Mouse (Mus musculus): ENCODE measurements around the gene Hist1h2bb. TPM values are rescaled to one million over a fixed set of nuclear protein-coding genes. Genes with fewer than 3 reads are reported as not detected.

Hist1h2bb gene
- total RNA-seq, 2 experiments from 2014 or later, result 322 to 6,565 TPM

GRCm38 (mm10) chr13:23724239-23724638 lies 22.3 kb upstream of the Hist1h2bb start:
- ATAC-seq (replicated peaks; ENCODE audit: low FRiP score, low TSS enrichment, poor library complexity, severe bottlenecking), result peak; percentile 52; the same call in 1 of the 2 replicates

- no peak for ATAC-seq (replicated peaks; ENCODE audit: low FRiP score, low TSS enrichment, poor library complexity, severe bottlenecking)
These were observed 21.3 kb upstream of the Hist1h2bb start for GRCm38 (mm10) chr13:23725213-23725612.

GRCm38 (mm10) chr13:23728472-23729191 lies 17.9 kb upstream of the Hist1h2bb start:
- ATAC-seq (replicated peaks; ENCODE audit: low FRiP score, low TSS enrichment, poor library complexity, severe bottlenecking), result no peak

GRCm38 (mm10) chr13:23729192-23729525 lies 17.4 kb upstream of the Hist1h2bb start:
- ATAC-seq (replicated peaks; ENCODE audit: low FRiP score, low TSS enrichment, poor library complexity, severe bottlenecking), result no peak

- no peak for ATAC-seq (replicated peaks; ENCODE audit: low FRiP score, low TSS enrichment, poor library complexity, severe bottlenecking)
These were observed 16.8 kb upstream of the Hist1h2bb start for GRCm38 (mm10) chr13:23729706-23730105.

- no peak for ATAC-seq (replicated peaks; ENCODE audit: low FRiP score, low TSS enrichment, poor library complexity, severe bottlenecking)
These were observed 16.1 kb upstream of the Hist1h2bb start for GRCm38 (mm10) chr13:23730479-23730878.

- peak; percentile 75; the same call in 1 of the 2 replicates for ATAC-seq (replicated peaks; ENCODE audit: low FRiP score, low TSS enrichment, poor library complexity, severe bottlenecking)
These were observed 14.3 kb upstream of the Hist1h2bb start for GRCm38 (mm10) chr13:23732156-23732804.

- ATAC-seq (replicated peaks; ENCODE audit: low FRiP score, low TSS enrichment, poor library complexity, severe bottlenecking), result no peak
These were observed 9.4 kb upstream of the Hist1h2bb start for GRCm38 (mm10) chr13:23737091-23737490.

- no peak for ATAC-seq (replicated peaks; ENCODE audit: low FRiP score, low TSS enrichment, poor library complexity, severe bottlenecking)
These were observed 8.5 kb upstream of the Hist1h2bb start for GRCm38 (mm10) chr13:23738041-23738440.

GRCm38 (mm10) chr13:23738677-23739068 lies 7.9 kb upstream of the Hist1h2bb start, which contains the start of gene Hist1h1c:
TSS of gene Hist1h1c (plus strand) at chr13:23738808.
- peak; percentile 75 for ATAC-seq (replicated peaks; ENCODE audit: low FRiP score, low TSS enrichment, poor library complexity, severe bottlenecking)

- peak; percentile 81 for ATAC-seq (replicated peaks; ENCODE audit: low FRiP score, low TSS enrichment, poor library complexity, severe bottlenecking)
These were observed 7.2 kb upstream of the Hist1h2bb start for GRCm38 (mm10) chr13:23739069-23739921.

GRCm38 (mm10) chr13:23739922-23740252 lies 6.6 kb upstream of the Hist1h2bb start:
- no peak; the same call in 1 of the 2 replicates for ATAC-seq (replicated peaks; ENCODE audit: low FRiP score, low TSS enrichment, poor library complexity, severe bottlenecking)

GRCm38 (mm10) chr13:23740256-23740840 lies 6.2 kb upstream of the Hist1h2bb start:
- no peak for ATAC-seq (replicated peaks; ENCODE audit: low FRiP score, low TSS enrichment, poor library complexity, severe bottlenecking)

GRCm38 (mm10) chr13:23740910-23741309 lies 5.6 kb upstream of the Hist1h2bb start:
- no peak for ATAC-seq (replicated peaks; ENCODE audit: low FRiP score, low TSS enrichment, poor library complexity, severe bottlenecking)

GRCm38 (mm10) chr13:23742007-23742406 lies 4.5 kb upstream of the Hist1h2bb start:
- ATAC-seq (replicated peaks; ENCODE audit: low FRiP score, low TSS enrichment, poor library complexity, severe bottlenecking), result no peak

GRCm38 (mm10) chr13:23743215-23743614 lies 3.3 kb upstream of the Hist1h2bb start:
- no peak for ATAC-seq (replicated peaks; ENCODE audit: low FRiP score, low TSS enrichment, poor library complexity, severe bottlenecking)

GRCm38 (mm10) chr13:23743963-23744362 lies 2.6 kb upstream of the Hist1h2bb start:
- ATAC-seq (replicated peaks; ENCODE audit: low FRiP score, low TSS enrichment, poor library complexity, severe bottlenecking), result no peak

- no peak for ATAC-seq (replicated peaks; ENCODE audit: low FRiP score, low TSS enrichment, poor library complexity, severe bottlenecking)
These were observed 1.8 kb upstream of the Hist1h2bb start for GRCm38 (mm10) chr13:23744421-23745380.
